Mouse (Mus musculus) lung, embryonic 15.5 days (tissue): ENCODE measurements around the gene Flot1. TPM values are rescaled to one million over a fixed set of nuclear protein-coding genes. Genes with fewer than 3 reads are reported as not detected.

Source experiments
- ATAC-seq: fragments of 200-750 bp; cut with Nextera tagmentation; 2 replicates; pipeline ENCODE4 v1.8.0; 2017; ENCODE audit warnings: moderate number of reproducible peaks, borderline replicate concordance; ENCODE audit not compliant: low FRiP score, low TSS enrichment; ENCODE audit errors: extremely low read depth
- H3K27ac ChIP-seq: fragments of 300-500 bp; sonication (generic); 2 replicates; pipeline ENCODE4 v1.5.1; 2015; ENCODE audit warnings: moderate library complexity, mild to moderate bottlenecking, inconsistent platforms
- H3K27me3 ChIP-seq: fragments of 300-500 bp; sonication (generic); 2 replicates; pipeline ENCODE4 v1.6.1; 2015; ENCODE audit warnings: inconsistent platforms
- H3K36me3 ChIP-seq: fragments of 300-500 bp; sonication (generic); 2 replicates; pipeline ENCODE4 v1.6.1; 2015; ENCODE audit warnings: inconsistent platforms
- H3K4me1 ChIP-seq: fragments of 300-500 bp; sonication (generic); 2 replicates; pipeline ENCODE4 v1.6.1; 2015; ENCODE audit warnings: inconsistent platforms
- H3K4me2 ChIP-seq: fragments of 300-500 bp; sonication (generic); 2 replicates; pipeline ENCODE4 v1.6.1; 2015; ENCODE audit warnings: inconsistent platforms, mild to moderate bottlenecking, moderate library complexity
- H3K4me3 ChIP-seq: fragments of 300-500 bp; sonication (generic); 2 replicates; pipeline ENCODE4 v1.5.1; 2015; ENCODE audit warnings: mild to moderate bottlenecking, inconsistent platforms
- H3K9ac ChIP-seq: fragments of 300-500 bp; sonication (generic); 2 replicates; pipeline ENCODE4 v1.6.1; 2015; ENCODE audit warnings: inconsistent platforms
- H3K9me3 ChIP-seq: fragments of 300-500 bp; sonication (generic); 2 replicates; pipeline ENCODE4 v1.6.1; 2016; ENCODE audit warnings: inconsistent platforms
- WGBS: fragments of 180-500 bp; shearing (Covaris S2); methylation state at CpG from one replicate; pipeline ENCODE4 v1.1.7; 2015; 5-methylcytosine and 5-hydroxymethylcytosine counted together
- microRNA-seq: library from miRNA; unstranded; fragments of <30 nt; microRNA quantifications from one replicate; pipeline ENCODE4, GENCODE M21; 2016
- polyA plus RNA-seq: library from polyadenylated mRNA; unstranded; fragments of >200 nt; fragmentation: Nextera tagmentation; extraction: Ambion mirVana; gene quantifications from 2 replicates; pipeline ENCODE4 v1.2.1, GENCODE M21; 2015

Flot1 gene
- polyA plus RNA-seq, 1 experiment from 2014 or later: 54.4 TPM

DNA sequence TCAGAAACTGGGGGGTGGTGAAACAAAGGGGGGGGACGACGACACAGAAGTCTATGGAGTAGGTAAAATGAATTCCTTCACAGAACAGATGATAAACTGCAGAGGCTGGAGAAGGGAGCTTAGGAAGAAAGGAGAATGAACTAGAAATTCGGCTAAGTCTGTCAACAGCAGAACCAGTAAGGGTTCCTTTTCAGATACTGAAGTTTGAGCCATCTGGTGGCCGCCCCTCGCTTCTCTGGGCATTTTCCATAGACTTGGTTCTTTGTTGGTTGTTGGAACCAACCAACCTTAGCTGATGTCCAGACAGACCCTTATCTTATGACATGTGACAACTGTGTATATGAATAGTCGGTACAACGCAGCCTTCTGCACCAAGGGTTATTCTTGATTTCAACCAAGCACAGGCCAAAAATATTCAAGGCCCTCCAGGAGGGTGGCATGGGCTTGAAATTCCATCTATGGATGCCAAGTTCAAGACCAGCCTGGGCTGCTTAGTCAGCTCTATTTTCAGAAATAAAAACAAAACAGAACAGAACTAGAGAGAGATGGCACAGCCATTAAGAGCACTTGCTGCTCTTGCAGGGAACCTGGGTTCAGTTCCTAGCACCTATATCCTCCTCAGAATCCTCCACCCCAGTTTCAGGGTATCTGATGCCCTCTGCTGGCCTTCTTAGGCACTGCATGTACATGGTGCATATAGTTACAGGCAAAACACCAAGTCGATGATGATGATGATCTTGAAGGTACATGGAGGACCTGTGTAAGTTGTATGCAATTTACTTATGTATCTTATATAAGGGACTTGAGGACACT lies 48.1 kb downstream of the Flot1 start:
- Histone ChIP-seq H3K9ac (peak overlapping the region; percentile 79), H3K27ac (peak overlapping the region; percentile 99), H3K4me3 (peak overlapping the region; percentile 73), H3K36me3 (peaks cover 24% of the 10 kb centered on the region), H3K27me3 (no peaks in the 10 kb centered on the region), H3K9me3 (no peaks in the 10 kb centered on the region), H3K4me1 (peaks cover 51% of the 10 kb centered on the region), H3K4me2 (peak overlapping the region; percentile 90)
- no peak for ATAC-seq
- WGBS: 68% methylated on average over 8 of the region's 8 CpGs

DNA sequence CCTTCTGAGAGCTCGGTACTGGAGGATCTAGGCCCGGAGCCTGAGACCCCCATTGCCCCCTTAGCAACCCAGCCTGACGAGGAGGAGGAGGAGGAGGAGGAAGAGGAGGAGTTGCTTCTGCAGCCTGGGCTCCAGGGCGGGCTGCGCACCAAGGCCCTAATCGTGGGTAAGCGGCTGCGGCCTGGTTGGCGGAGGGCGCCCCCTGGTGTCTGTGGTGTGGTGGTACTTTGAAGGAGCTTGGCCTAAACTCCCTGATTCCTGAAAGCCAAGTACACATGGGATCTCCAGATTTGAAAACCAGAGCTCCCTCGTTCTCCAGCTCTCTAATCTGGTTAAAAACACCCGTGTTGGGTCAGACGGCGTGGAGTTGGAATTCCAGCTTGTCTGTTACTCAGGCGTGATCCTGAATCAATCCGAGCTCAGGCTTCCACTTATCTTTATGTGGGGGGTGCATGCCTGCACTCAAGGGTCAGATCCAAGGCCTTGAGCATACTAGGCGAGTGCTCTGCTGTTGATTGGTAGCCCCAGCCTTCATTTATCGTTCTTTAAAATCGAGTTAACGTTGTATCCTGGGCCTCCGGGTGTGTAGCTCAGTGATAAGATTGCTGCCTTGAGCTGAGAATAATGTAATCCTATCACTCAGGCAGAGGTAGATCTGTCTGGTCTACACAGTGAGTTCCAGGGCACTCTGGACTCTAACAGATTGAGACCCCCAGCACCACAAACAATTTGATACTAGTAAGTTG lies 50.9 kb downstream of the Flot1 start:
- Histone ChIP-seq H3K9me3 (no peaks in the 10 kb centered on the region), H3K9ac (peak overlapping the region; percentile 22; the same call in 1 of the 2 replicates), H3K27ac (no peak overlapping the region; the same call in 1 of the 2 replicates), H3K27me3 (no peaks in the 10 kb centered on the region), H3K4me1 (peaks cover 35% of the 10 kb centered on the region), H3K4me3 (0 out of 2 replicates have a peak overlapping the region, but pooled peaks have one; percentile 2), H3K4me2 (peak overlapping the region; percentile 46), H3K36me3 (peaks cover 30% of the 10 kb centered on the region)
- WGBS: 28% methylated on average over 21 of the region's 21 CpGs
- peak; percentile 23; the same call in 1 of the 2 replicates for ATAC-seq

DNA sequence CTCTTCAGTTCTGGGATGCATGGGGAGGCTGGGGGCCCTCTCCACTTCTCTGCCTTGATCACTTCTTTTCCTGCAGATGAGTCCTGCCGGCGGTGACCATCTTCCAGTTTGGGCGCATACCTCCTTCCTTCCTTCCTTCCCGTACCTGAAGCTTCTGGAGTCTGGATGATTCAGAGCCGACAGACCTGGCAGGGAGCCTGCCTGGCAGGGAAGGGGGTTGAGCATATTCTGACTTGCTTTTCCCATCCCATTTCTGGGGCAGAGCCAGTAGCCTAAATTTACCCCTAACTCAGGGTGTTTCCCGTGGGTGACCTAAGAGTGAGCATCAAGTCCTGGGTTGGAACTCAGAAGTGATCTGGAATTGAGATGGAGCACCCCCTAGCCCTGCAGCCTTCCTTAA lies 51.7 kb downstream of the Flot1 start:
- peaks cover 30% of the 10 kb centered on the region for H3K36me3 ChIP-seq
- no peak for ATAC-seq
- peaks cover 29% of the 10 kb centered on the region for H3K4me1 ChIP-seq
- no peak overlapping the region for H3K27ac ChIP-seq
- WGBS: 76% methylated on average over 6 of the region's 6 CpGs
- H3K9me3 ChIP-seq: no peaks in the 10 kb centered on the region
- no peaks in the 10 kb centered on the region for H3K27me3 ChIP-seq
- H3K4me3 ChIP-seq: no peak overlapping the region
- H3K4me2 ChIP-seq: no peak overlapping the region
- no peak overlapping the region for H3K9ac ChIP-seq

DNA sequence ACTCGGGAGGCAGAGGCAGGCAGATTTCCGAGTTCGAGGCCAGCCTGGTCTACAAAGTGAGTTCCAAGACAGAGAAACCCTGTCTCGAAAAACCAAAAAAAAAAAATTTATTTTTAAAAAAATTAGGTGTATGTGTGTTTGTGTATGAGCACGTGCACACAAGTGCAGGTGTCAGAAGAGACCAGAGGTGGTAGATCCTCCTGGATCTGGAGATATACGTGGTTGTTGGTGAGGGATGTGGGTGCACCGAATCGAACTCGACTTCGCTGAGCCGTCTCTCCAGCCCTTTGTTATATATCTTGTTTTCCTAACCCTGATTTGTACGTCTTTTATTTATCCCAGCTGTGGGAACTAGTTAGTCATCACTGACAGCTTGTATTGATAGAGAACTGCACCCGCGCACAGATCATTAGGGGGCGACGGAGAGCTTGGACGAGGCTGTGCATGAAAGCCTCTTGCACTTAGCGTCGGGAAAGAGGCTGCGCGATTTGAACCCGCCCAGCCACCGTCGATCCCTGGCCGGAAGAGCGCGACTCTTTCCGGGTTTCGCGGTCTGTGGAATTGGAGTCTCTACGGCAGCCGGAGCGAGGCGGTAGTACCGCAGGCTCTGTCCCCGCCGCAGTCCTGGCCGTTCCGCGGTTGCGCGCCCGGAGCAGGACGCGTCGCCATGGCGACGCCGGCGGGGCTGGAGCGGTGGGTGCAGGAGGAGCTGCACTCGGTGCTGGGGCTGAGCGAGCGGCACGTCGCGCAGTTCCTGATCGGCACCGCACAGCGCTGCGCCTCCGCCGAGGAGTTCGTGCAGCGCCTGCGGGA lies 56.4 kb downstream of the Flot1 start, which contains the start of gene Dhx16:
Dhx16 (plus strand) TSS at position 575 of the 813 bp plus-strand sequence.
- Histone ChIP-seq H3K9me3 (no peaks in the 10 kb centered on the region), H3K4me1 (peaks cover 16% of the 10 kb centered on the region), H3K36me3 (peaks cover 52% of the 10 kb centered on the region), H3K4me2 (peak within 1 kb of the TSS; percentile 76), H3K27ac (peak within 1 kb of the TSS; percentile 69), H3K9ac (peak within 1 kb of the TSS; percentile 82), H3K4me3 (peak within 1 kb of the TSS; percentile 96), H3K27me3 (no peaks in the 10 kb centered on the region)
- ATAC-seq: peak; percentile 86
- 5% methylated on average over 66 of the region's 66 CpGs for WGBS

Small RNAs within 50 kb of the gene (microRNA-seq; reads per million reads assigned to microRNA genes)
- gene Gm28033: not detected

Other genes with a start within 250 kb of the Flot1 start
- gene Sfta2, start 221.7 kb upstream of the Flot1 start, polyA plus RNA-seq: 111 and 121 TPM in 2 replicates
- not detected in 2 replicates for gene Gm9573, start 196.6 kb upstream of the Flot1 start, polyA plus RNA-seq
- gene Mucl3, start 179.5 kb upstream of the Flot1 start, polyA plus RNA-seq: 1.2 and 1.3 TPM in 2 replicates
- gene Vars2, start 155.6 kb upstream of the Flot1 start, polyA plus RNA-seq: 20.7 and 22.4 TPM in 2 replicates
- gene Gtf2h4, start 149.5 kb upstream of the Flot1 start, polyA plus RNA-seq: 48.8 and 49.9 TPM in 2 replicates
- gene Ddr1, start 118.6 kb upstream of the Flot1 start, polyA plus RNA-seq: 46.8 and 51.9 TPM in 2 replicates
- 17.9 and 21.0 TPM in 2 replicates for gene Ier3, start 1.5 kb upstream of the Flot1 start, polyA plus RNA-seq
- 1,042 and 1,079 TPM in 2 replicates for gene Tubb5, start 15.1 kb downstream of the Flot1 start, polyA plus RNA-seq
- gene Mdc1, start 18.3 kb downstream of the Flot1 start, polyA plus RNA-seq: 24.1 and 24.7 TPM in 2 replicates
- gene Nrm, start 38.1 kb downstream of the Flot1 start, polyA plus RNA-seq: 71.0 and 73.3 TPM in 2 replicates
- gene Ppp1r18, start 42.4 kb downstream of the Flot1 start, polyA plus RNA-seq: 21.3 and 23.4 TPM in 2 replicates
- gene Dhx16, start 56.6 kb downstream of the Flot1 start, polyA plus RNA-seq: 42.0 and 42.1 TPM in 2 replicates
- 20.5 and 21.2 TPM in 2 replicates for gene 2310061I04Rik, start 74.2 kb downstream of the Flot1 start, polyA plus RNA-seq
- 58.3 and 63.6 TPM in 2 replicates for gene Atat1, start 86.8 kb downstream of the Flot1 start, polyA plus RNA-seq
- gene Mrps18b, start 93.2 kb downstream of the Flot1 start, polyA plus RNA-seq: 73.9 and 77.5 TPM in 2 replicates
- 35.9 and 38.2 TPM in 2 replicates for gene Ppp1r10, start 93.2 kb downstream of the Flot1 start, polyA plus RNA-seq
- 71.6 and 87.8 TPM in 2 replicates for gene Abcf1, start 146.5 kb downstream of the Flot1 start, polyA plus RNA-seq
- gene Gnl1, start 156.6 kb downstream of the Flot1 start, polyA plus RNA-seq: 49.4 and 50.3 TPM in 2 replicates
- gene Prr3, start 157.0 kb downstream of the Flot1 start, polyA plus RNA-seq: 29.3 and 32.4 TPM in 2 replicates
- gene H2-T24, start 197.3 kb downstream of the Flot1 start, polyA plus RNA-seq: 2.2 and 3.2 TPM in 2 replicates
- gene H2-T23, start 209.6 kb downstream of the Flot1 start, polyA plus RNA-seq: 6.1 and 8.4 TPM in 2 replicates
- gene H2-T22, start 219.5 kb downstream of the Flot1 start, polyA plus RNA-seq: 16.1 and 18.4 TPM in 2 replicates
- gene Gm6034, start 219.7 kb downstream of the Flot1 start, polyA plus RNA-seq: not detected in 2 replicates
- not detected in 2 replicates for gene Gm11127, start 235.1 kb downstream of the Flot1 start, polyA plus RNA-seq